Mouse (Mus musculus) layer of hippocampus, adult 11-12 months (tissue): ENCODE measurements at regions not wholly inside any gene's neighbourhood (a gene's known extent, or its start where the extent isn't known, plus 50 kb on each side); places are given as distances from the start of the nearest gene placed in this dataset.

Experiments
- DNase-seq: peaks from one replicate; pipeline ENCODE4 v3.0.0; 2022; ENCODE audit warnings: low spot score

- no peak for DNase-seq
These were observed 1297.2 kb upstream of the A1bg start for GRCm38 (mm10) chr15:62219934-62220540.

GRCm38 (mm10) chr15:62218346-62219080 lies 1295.7 kb upstream of the A1bg start:
- no peak for DNase-seq

- no peak for DNase-seq
These were observed 1294.1 kb upstream of the A1bg start for GRCm38 (mm10) chr15:62216688-62217477.

DNA sequence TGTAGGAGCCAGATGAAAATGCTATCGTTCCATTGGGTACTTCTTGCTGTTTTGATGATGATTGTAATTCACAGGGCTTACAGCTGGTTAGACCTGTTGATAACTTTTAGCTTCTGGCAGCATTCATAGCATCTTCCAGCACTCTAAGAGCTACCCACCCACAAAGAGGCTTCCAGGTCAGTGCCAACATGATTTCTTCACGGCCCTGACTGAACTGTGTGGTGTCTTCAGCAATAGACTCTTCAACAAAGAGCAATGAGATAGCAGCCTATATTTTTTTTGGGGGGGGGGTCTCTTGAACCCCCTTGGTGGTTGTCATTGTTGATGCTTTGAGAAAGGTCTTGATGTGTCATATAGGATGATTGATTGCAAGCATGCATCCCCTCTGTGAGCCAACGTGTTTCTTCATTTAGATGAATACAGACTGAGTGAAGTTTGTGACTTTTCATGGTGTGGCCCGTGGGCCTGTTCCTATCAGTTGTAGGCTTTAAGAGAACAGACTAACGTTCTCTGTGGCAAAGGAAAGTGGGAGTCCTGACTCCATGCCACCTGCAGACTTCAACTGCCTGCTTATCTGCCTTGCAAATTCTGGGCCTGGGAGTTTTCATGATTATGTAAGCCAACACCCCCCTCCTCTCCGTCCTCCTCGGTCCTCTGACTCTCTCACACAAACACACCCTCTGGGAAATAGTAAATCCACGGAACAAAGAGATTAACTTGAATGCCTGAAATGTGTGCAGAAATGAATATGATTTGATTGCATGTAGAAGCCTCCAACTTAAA lies 1293.0 kb upstream of the A1bg start:
- no peak for DNase-seq

DNA sequence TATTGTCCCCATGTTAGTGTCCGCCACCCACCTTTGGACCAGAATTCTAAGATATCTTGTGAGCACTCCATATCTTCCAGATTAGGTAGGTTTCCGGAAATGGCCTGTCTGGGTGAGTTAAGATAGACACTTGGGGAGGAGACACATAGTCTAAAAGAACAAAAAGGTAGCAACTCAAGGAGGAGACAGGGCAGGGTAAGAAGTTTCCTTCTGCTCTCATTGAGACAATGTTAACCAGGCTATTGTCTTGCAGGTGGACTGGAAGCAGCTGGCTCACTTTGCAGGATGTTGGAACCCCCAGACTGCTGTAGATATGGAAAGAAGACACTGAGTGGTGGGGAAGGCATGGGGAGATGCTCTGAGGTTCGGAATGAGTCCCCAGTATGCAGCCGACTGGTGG lies 1291.5 kb upstream of the A1bg start:
- DNase-seq = no peak

GRCm38 (mm10) chr15:62212283-62212910 lies 1289.6 kb upstream of the A1bg start:
- no peak for DNase-seq

DNA sequence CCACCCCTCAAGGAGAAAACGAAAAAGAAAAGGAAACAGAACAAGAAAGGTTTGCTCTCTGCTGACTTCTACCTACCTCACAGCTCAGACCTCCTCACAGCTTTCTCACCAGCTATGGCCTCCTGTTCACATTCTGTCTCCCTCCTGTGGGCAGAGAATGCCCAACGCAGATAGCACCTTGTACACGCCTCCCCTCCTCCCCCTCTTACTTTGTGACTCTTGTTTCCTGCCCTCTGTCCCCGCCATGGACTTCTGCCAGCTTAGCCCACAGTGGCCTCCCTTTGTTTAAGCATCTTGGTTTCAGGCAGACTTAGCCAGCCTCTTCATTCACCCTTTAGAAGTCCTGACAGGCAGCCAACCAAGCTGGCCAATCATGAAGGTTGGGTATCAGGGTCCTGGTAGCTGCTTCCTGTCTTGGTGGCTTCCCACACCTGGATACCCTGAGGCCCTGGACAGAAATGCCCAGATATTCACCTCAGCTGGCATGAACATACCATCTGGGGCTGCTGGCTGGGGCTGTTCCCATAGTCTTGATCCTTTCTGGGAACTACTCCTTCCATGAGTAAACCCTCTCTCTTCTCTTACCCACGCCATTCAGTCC lies 1287.2 kb upstream of the A1bg start:
- DNase-seq = no peak

DNA sequence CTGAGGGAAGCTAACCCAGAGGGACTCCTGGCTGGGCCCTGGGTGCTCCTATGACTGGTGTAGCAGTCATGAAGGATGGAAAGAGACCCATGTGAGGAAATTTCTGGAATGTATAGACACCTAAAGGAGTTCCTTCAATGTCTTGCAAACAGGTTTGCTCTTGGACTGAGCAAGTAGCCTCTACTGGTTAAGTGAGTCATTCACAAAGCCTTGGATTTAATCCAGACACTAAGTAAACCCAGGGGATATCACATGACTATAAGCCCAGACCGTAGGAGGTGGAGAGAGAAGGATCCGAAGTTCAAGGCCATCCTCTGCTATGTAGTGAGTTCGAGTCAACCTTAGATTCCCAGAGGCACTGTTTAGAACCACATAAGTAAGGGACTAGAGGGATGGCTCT lies 1286.5 kb upstream of the A1bg start:
- DNase-seq = no peak

DNA sequence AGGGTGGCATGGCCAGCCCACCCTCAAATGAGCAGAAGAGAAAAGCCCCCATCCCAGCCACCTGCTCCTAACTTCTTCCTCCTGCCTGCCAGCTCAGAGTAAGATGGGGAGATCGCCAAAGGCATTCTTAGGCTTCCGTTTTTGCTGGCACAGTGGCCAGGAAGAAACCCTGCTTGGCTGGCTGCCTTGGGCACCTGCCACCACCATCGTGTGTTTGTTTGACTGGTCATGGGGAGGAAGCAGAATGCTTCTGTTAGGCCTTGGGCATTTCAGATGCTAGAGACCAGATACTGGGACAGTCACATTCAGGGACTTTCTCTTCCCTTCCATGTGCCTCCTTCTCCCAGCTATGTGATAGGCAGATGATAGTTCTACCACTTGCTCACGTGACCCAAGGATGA lies 1283.7 kb upstream of the A1bg start:
- DNase-seq = no peak

GRCm38 (mm10) chr15:62203951-62204905 lies 1281.4 kb upstream of the A1bg start:
- no peak for DNase-seq

DNA sequence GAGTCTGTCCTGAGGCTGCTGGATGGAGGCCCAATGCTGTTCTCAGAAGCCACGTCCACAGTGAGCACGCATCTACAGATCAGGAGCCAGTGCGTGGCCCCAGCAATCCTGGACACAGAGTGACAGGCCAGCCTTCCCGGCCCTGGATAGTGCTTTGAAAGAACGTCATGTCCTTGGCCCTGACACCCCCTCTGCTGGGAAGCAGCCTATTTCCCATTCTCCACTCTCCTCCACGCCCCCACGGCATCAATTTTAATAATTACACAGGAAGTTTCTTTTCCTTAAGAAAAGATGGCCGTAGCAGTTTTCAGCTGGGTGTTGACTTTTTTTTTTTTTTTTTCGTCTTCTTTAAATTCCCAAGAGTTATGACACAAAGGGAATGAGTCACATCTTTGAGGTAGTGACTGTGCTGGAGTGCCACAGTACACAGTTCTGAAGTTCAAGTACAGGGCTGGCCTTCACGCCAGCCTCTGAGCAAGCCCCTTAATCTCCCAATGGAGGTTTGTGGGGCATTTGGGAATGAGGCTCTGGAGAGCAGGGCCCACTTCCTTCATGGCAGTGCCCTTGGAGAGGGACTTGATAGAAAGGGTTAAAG lies 1280.1 kb upstream of the A1bg start:
- DNase-seq = no peak

- no peak for DNase-seq
These were observed 1275.9 kb upstream of the A1bg start for GRCm38 (mm10) chr15:62198721-62199120.

GRCm38 (mm10) chr15:62198194-62198593 lies 1275.4 kb upstream of the A1bg start:
- DNase-seq = no peak

GRCm38 (mm10) chr15:62195440-62195839 lies 1272.6 kb upstream of the A1bg start:
- DNase-seq = no peak

DNA sequence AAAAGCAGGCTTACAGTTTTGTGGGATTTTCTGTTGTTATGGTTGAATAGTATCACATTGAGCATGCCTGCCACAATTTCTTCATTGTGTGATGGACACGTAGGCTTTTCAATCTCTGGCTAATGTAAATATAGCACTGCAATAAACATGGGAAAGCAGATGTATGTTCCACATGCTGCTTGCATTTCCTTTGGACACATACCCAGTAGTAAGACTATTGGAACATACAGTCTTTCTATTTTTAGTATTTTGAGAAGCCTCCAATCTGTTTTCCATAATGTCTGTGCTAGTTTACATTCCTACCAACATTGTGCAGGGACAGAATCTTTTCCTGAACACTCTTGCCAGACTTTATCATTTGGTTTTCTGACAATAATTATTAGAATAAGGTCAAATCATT lies 1269.9 kb upstream of the A1bg start:
- no peak for DNase-seq

GRCm38 (mm10) chr15:62191641-62192040 lies 1268.8 kb upstream of the A1bg start:
- no peak for DNase-seq

- no peak for DNase-seq
These were observed 1268.3 kb upstream of the A1bg start for GRCm38 (mm10) chr15:62190977-62191614.

DNA sequence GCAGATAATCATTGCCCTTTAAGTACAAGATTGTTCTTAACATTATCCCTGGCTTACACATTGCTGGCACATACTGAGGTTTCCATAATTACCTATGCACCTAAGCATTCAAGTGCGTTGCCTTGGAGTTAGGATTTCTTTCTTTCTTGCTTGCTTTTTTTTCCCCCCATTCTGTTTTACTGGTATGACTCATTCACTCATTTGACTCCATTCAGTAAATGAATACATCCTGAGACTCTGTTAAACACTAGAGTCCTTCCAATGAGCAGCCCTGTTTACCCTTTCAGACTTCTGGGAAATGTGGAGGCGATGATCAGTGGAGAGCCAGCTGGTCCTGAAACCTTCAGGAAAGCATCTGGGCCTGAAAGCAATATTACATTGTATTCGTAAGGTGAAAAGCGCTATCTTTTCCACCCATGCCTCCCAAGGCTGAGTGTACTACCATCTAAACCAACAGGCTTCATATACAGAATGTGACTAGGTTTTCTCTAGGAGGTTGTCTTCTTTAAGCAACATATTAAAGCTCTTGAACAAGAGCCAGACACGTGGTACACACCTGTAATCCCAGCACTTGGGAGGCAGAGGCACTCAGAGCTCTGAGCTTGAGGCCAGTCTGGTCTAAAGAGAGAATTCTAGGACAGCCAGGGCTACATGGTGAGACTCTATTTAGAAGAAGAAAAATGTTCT lies 1267.6 kb upstream of the A1bg start:
- DNase-seq = no peak
